Mouse (Mus musculus): ENCODE measurements around the gene Map10. TPM values are rescaled to one million over a fixed set of nuclear protein-coding genes. Genes with fewer than 3 reads are reported as not detected.

Map10 gene
- polyA plus RNA-seq, 1 experiment from 2014 or later, result 1.8 TPM

GRCm38 (mm10) chr8:125665876-125666186, 3.8 kb upstream of the Map10 start:
- no peak overlapping the region for H3K4me2 ChIP-seq (replicated peaks; ENCODE audit: low read depth)
- H3K27ac ChIP-seq (replicated peaks), result no peak overlapping the region
- WGBS, result 25% methylated on average over 2 of the region's 2 CpGs
- H3K27me3 ChIP-seq (ENCODE audit: control insufficient read depth, insufficient read depth, low read length), result no peaks in the 10 kb centered on the region
- H3K9ac ChIP-seq (ENCODE audit: low read length), result no peak overlapping the region
- no peak for TF ChIP-seq EP300 (optimal IDR thresholded peaks at IDR 0.05)
- peaks cover 7% of the 10 kb centered on the region for H3K9me3 ChIP-seq (ENCODE audit: control insufficient read depth, low read length)
- ATAC-seq (ENCODE audit: low FRiP score, low TSS enrichment) (no peak), DNase-seq (ENCODE audit: low spot score) (no peak)
- no peaks in the 10 kb centered on the region for H3K4me1 ChIP-seq (replicated peaks; ENCODE audit: control insufficient read depth, insufficient read depth)
- no peaks in the 10 kb centered on the region for H3K36me3 ChIP-seq (ENCODE audit: control insufficient read depth, insufficient read depth, low read length)
- no peak overlapping the region for H3K4me3 ChIP-seq (ENCODE audit: low read depth, low read length)

DNA sequence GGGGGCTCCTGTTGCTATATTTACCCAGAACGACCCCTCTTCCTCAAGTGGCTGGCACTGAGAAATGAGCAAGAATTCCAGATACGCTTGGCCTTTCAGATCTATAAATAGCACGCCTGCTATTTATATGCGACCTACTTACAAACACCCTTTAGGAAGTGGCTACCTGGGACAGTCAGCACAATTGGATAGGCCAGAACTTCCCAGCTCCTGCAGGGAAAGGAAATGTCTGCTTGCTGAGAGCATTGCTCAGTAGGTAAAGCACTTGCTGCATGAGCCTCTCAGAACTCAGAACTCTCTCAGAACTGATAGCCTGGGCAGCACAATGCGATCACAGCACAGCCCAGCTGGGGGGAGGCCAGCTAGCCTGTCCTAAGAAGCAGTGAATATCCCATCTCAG, 3.4 kb upstream of the Map10 start:
- DNase-seq (ENCODE audit: low spot score) (no peak), ATAC-seq (ENCODE audit: low FRiP score, low TSS enrichment) (no peak)
- no peak overlapping the region for H3K4me2 ChIP-seq (replicated peaks; ENCODE audit: low read depth)
- WGBS, result 26% methylated on average over 5 of the region's 5 CpGs
- peaks cover 10% of the 10 kb centered on the region for H3K9me3 ChIP-seq (ENCODE audit: control insufficient read depth, low read length)
- H3K27ac ChIP-seq (replicated peaks), result no peak overlapping the region
- no peak overlapping the region for H3K4me3 ChIP-seq (ENCODE audit: low read depth, low read length)
- H3K9ac ChIP-seq (ENCODE audit: low read length), result no peak overlapping the region
- H3K27me3 ChIP-seq (ENCODE audit: control insufficient read depth, insufficient read depth, low read length), result no peaks in the 10 kb centered on the region
- H3K36me3 ChIP-seq (ENCODE audit: control insufficient read depth, insufficient read depth, low read length), result no peaks in the 10 kb centered on the region
- TF ChIP-seq CTCF (IDR thresholded peaks at IDR 0.05; ENCODE audit: low read depth), result no peak
- no peak for TF ChIP-seq EP300 (optimal IDR thresholded peaks at IDR 0.05)
- H3K4me1 ChIP-seq (replicated peaks; ENCODE audit: control insufficient read depth, insufficient read depth), result no peaks in the 10 kb centered on the region

DNA sequence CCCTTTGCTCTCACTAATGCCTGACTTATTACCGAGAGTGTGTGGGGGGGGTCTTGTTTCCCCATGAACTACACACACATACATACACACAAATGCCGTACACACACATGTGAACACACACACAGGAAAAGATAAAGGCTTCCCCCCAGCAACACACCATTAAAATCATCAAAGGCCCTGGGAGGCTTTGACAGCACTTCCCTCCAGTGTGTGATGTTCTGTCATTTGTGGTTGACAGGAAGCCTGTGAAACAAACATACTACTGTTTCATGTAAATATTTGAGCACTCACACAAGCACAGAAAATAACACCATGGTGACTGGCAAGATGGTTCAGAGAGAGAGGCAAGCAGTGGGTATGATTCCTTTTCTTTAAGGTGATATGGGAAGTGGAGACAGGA, 2.4 kb upstream of the Map10 start:
- TF ChIP-seq EP300 (optimal IDR thresholded peaks at IDR 0.05), result no peak
- TF ChIP-seq CTCF (IDR thresholded peaks at IDR 0.05; ENCODE audit: low read depth), result no peak
- H3K9ac ChIP-seq (ENCODE audit: low read length), result no peak overlapping the region
- no peaks in the 10 kb centered on the region for H3K27me3 ChIP-seq (ENCODE audit: control insufficient read depth, insufficient read depth, low read length)
- WGBS, result 75% methylated on average over 2 of the region's 2 CpGs
- no peak overlapping the region for H3K4me3 ChIP-seq (ENCODE audit: low read depth, low read length)
- H3K27ac ChIP-seq (replicated peaks), result no peak overlapping the region
- no peak for ATAC-seq (ENCODE audit: low FRiP score, low TSS enrichment)
- no peak for DNase-seq (ENCODE audit: low spot score)
- H3K4me1 ChIP-seq (replicated peaks; ENCODE audit: control insufficient read depth, insufficient read depth), result no peaks in the 10 kb centered on the region
- H3K4me2 ChIP-seq (replicated peaks; ENCODE audit: low read depth), result no peak overlapping the region
- peaks cover 16% of the 10 kb centered on the region for H3K9me3 ChIP-seq (ENCODE audit: control insufficient read depth, low read length)
- H3K36me3 ChIP-seq (ENCODE audit: control insufficient read depth, insufficient read depth, low read length), result no peaks in the 10 kb centered on the region

GRCm38 (mm10) chr8:125669159-125669699, 389 bp upstream of the Map10 start:
- 88% methylated on average over 14 of the region's 14 CpGs for WGBS
- ATAC-seq (ENCODE audit: low FRiP score, low TSS enrichment), result peak; percentile 28
- peak overlapping the region; percentile 53 for H3K4me3 ChIP-seq (ENCODE audit: low read depth, low read length)

GRCm38 (mm10) chr8:125670420-125670819, 802 bp downstream of the Map10 start:
- peaks cover 16% of the 10 kb centered on the region for H3K9me3 ChIP-seq (ENCODE audit: control insufficient read depth, low read length)
- TF ChIP-seq CTCF (IDR thresholded peaks at IDR 0.05; ENCODE audit: low read depth), result no peak
- TF ChIP-seq EP300 (optimal IDR thresholded peaks at IDR 0.05), result no peak
- ATAC-seq (ENCODE audit: low FRiP score, low TSS enrichment) (no peak), DNase-seq (ENCODE audit: low spot score) (no peak)
- H3K4me1 ChIP-seq (replicated peaks; ENCODE audit: control insufficient read depth, insufficient read depth), result no peaks in the 10 kb centered on the region
- 96% methylated on average over 6 of the region's 6 CpGs for WGBS
- H3K4me3 ChIP-seq (ENCODE audit: low read depth, low read length), result peak overlapping the region; percentile 53
- no peaks in the 10 kb centered on the region for H3K27me3 ChIP-seq (ENCODE audit: control insufficient read depth, insufficient read depth, low read length)
- peak overlapping the region; percentile 68; the same call in 1 of the 2 replicates for H3K4me2 ChIP-seq (replicated peaks; ENCODE audit: low read depth)
- H3K36me3 ChIP-seq (ENCODE audit: control insufficient read depth, insufficient read depth, low read length), result no peaks in the 10 kb centered on the region
- no peak overlapping the region; the same call in 1 of the 2 replicates for H3K9ac ChIP-seq (ENCODE audit: low read length)
- no peak overlapping the region for H3K27ac ChIP-seq (replicated peaks)

More at GRCm38 (mm10) chr8:125669159-125669699, 389 bp upstream of the Map10 start:
- Histone ChIP-seq H3K27ac (replicated peaks) (no peak overlapping the region), H3K9me3 (ENCODE audit: control insufficient read depth, low read length) (peaks cover 16% of the 10 kb centered on the region), H3K4me2 (replicated peaks; ENCODE audit: low read depth) (peak overlapping the region; percentile 68), H3K36me3 (ENCODE audit: control insufficient read depth, insufficient read depth, low read length) (no peaks in the 10 kb centered on the region), H3K9ac (ENCODE audit: low read length) (no peak overlapping the region), H3K4me1 (replicated peaks; ENCODE audit: control insufficient read depth, insufficient read depth) (no peaks in the 10 kb centered on the region), H3K27me3 (ENCODE audit: control insufficient read depth, insufficient read depth, low read length) (no peaks in the 10 kb centered on the region)
- TF ChIP-seq CTCF (IDR thresholded peaks at IDR 0.05; ENCODE audit: low read depth) (0 out of 2 replicates have a peak, but pooled peaks have one; percentile 15), EP300 (optimal IDR thresholded peaks at IDR 0.05) (no peak)
- no peak for DNase-seq (ENCODE audit: low spot score)

DNA sequence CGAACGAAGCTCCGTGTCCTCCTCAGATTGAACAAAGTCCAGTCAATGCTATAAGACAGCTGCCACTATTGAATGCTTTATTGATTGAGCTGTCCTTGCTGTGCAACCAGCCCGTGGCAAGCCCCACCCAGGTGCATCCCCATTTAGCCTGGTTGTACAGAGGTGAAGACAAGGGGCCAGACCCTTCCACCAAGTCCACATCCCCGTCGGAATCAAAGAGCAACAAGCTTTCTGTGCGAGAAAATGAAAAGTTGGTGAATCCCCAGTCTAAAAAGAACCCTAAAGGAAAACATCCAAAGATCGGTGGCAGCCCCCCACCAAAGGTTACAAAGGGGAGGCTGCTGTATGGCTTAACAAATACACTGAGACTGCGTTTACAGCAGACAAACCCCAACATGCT, 1.3 kb downstream of the Map10 start:
- WGBS, result 97% methylated on average over 9 of the region's 9 CpGs
- ATAC-seq (ENCODE audit: low FRiP score, low TSS enrichment), result no peak
- no peak for TF ChIP-seq EP300 (optimal IDR thresholded peaks at IDR 0.05)
- no peak for TF ChIP-seq CTCF (IDR thresholded peaks at IDR 0.05; ENCODE audit: low read depth)

More for the DNA sequence above, 1.3 kb downstream of the Map10 start:
- Histone ChIP-seq H3K4me3 (ENCODE audit: low read depth, low read length) (no peak overlapping the region), H3K9ac (ENCODE audit: low read length) (no peak overlapping the region), H3K4me2 (replicated peaks; ENCODE audit: low read depth) (no peak overlapping the region), H3K9me3 (ENCODE audit: control insufficient read depth, low read length) (peaks cover 16% of the 10 kb centered on the region), H3K27ac (replicated peaks) (no peak overlapping the region), H3K4me1 (replicated peaks; ENCODE audit: control insufficient read depth, insufficient read depth) (no peaks in the 10 kb centered on the region), H3K36me3 (ENCODE audit: control insufficient read depth, insufficient read depth, low read length) (no peaks in the 10 kb centered on the region), H3K27me3 (ENCODE audit: control insufficient read depth, insufficient read depth, low read length) (no peaks in the 10 kb centered on the region)
- DNase-seq (ENCODE audit: low spot score), result no peak
